Mouse (Mus musculus): ENCODE results near the gene Gm42517. TPM values are rescaled to one million over a fixed set of nuclear protein-coding genes. Genes with fewer than 3 reads are reported as not detected.

The Gm42517 gene
- polyA plus RNA-seq (2017; shearing (Covaris generic)), result not detected

DNA sequence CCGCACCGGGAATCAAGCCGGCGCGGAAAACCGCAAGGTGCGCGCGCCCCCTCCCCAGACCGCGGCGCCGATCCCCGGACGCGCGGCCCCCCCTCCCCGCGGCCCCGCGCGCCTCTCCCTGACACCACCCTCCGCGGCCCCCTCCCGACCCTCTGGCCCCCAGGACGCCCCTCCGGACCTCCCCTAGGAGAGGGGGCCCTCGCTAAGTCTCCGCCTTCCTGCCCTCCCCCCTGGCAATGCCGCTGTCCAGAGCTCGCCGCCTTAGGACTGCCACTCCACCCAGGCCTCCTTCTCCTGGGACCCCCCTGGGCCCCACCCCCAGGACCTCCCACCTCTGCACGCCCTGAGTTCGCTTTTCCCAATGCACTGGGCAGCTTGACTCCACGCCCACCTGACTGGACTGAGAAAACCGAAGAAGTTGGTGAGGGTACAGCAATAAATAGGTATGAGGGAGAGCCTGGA is at the start of gene Gm42517:
Gene Gm42517 (minus strand): TSS at position 52 of the 462 bp plus-strand sequence.

DNA sequence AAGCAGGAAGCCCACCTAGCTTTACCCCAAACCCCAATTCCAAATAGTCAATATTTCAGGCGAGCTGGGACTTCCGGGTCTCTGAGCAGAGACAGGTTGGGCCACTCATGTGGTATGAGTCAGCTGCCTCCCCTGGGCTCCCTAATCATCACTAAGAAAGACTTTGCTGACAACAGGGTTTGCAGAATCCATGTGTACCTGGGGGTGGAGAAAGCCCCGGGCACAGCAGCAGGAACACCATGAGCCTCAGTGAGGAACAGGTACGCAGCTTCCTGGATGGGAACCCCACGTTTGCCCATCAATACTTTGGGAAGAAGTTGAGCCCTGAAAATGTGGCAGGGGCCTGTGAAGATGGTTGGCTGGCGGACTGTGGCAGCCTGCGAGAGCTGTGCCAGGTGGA is 20.5 kb upstream of the Gm42517 start, which contains the start of gene Pde6b:
Gene Pde6b (plus strand): TSS at position 191 of the 400 bp plus-strand sequence.

Other genes with a start within 250 kb of the Gm42517 start
- gene Tmed5, start 235.3 kb downstream of the Gm42517 start, polyA plus RNA-seq (2017; shearing (Covaris generic)), result 95.7 TPM
- gene Ccdc18, start 235.0 kb downstream of the Gm42517 start, polyA plus RNA-seq (2017; shearing (Covaris generic)), result 1.6 TPM
- gene Dr1, start 99.0 kb downstream of the Gm42517 start, polyA plus RNA-seq (2017; shearing (Covaris generic)), result 38.4 TPM
- 6.0 TPM for gene Pigg, start 55.3 kb downstream of the Gm42517 start, polyA plus RNA-seq (2017; shearing (Covaris generic))
- gene Pde6b, start 20.5 kb upstream of the Gm42517 start, polyA plus RNA-seq (2017; shearing (Covaris generic)), result 2.9 TPM
- gene Atp5k, start 66.5 kb upstream of the Gm42517 start, polyA plus RNA-seq (2017; shearing (Covaris generic)), result 197 TPM
- not detected for gene Mfsd7a, start 81.0 kb upstream of the Gm42517 start, polyA plus RNA-seq (2017; shearing (Covaris generic))
- gene Pcgf3, start 93.3 kb upstream of the Gm42517 start, polyA plus RNA-seq (2017; shearing (Covaris generic)), result 16.6 TPM
- not detected for gene Cplx1, start 182.1 kb upstream of the Gm42517 start, polyA plus RNA-seq (2017; shearing (Covaris generic))

All from activated CD4-positive, CD25-positive, alpha-beta regulatory T cell, adult 9 weeks (primary cell).